Mouse (Mus musculus) heart, embryonic 10.5 days (tissue): ENCODE results near the gene Pcsk1n. TPM values are rescaled to one million over a fixed set of nuclear protein-coding genes. Genes with fewer than 3 reads are reported as not detected.
"Not testable (repeated sequence)": the region's sequence is repeated elsewhere in the genome, so short reads cannot be mapped to it uniquely, and the experiment has no call there.

Experiments
- DNase-seq: peaks from one replicate; pipeline ENCODE4 v3.0.0-alpha.2; 2017; ENCODE audit warnings: low spot score
- H3K27ac ChIP-seq: fragments of 300-500 bp; sonication (generic); 2 replicates; pipeline ENCODE4 v1.5.1; 2016; ENCODE audit warnings: mild to moderate bottlenecking
- H3K27me3 ChIP-seq: fragments of 300-500 bp; sonication (generic); 2 replicates; pipeline ENCODE4 v1.6.1; 2016; ENCODE audit warnings: mild to moderate bottlenecking; ENCODE audit not compliant: poor library complexity, insufficient read depth, severe bottlenecking
- H3K36me3 ChIP-seq: fragments of 300-500 bp; sonication (generic); 2 replicates; pipeline ENCODE4 v1.6.1; 2016; ENCODE audit warnings: mild to moderate bottlenecking, moderate library complexity
- H3K4me1 ChIP-seq: fragments of 300-500 bp; sonication (generic); 2 replicates; pipeline ENCODE4 v1.6.1; 2016; ENCODE audit warnings: mild to moderate bottlenecking
- H3K4me3 ChIP-seq: fragments of 300-500 bp; sonication (generic); 2 replicates; pipeline ENCODE4 v1.5.1; 2016; ENCODE audit warnings: mild to moderate bottlenecking, moderate library complexity
- H3K9me3 ChIP-seq: fragments of 300-500 bp; sonication (generic); 2 replicates; pipeline ENCODE4 v1.6.1; 2016; ENCODE audit warnings: mild to moderate bottlenecking, moderate library complexity
- WGBS: fragments of 180-500 bp; shearing (Covaris S2); methylation state at CpG from one replicate; pipeline ENCODE4 v1.1.7; 2016; 5-methylcytosine and 5-hydroxymethylcytosine counted together
- polyA plus RNA-seq: library from polyadenylated mRNA; unstranded; fragments of >200 nt; fragmentation: Nextera tagmentation; extraction: Ambion mirVana; gene quantifications from 2 replicates; pipeline ENCODE4 v1.2.1, GENCODE M21; 2016

Gene Pcsk1n
- polyA plus RNA-seq, 1 experiment from 2014 or later: 0.60 TPM

DNA sequence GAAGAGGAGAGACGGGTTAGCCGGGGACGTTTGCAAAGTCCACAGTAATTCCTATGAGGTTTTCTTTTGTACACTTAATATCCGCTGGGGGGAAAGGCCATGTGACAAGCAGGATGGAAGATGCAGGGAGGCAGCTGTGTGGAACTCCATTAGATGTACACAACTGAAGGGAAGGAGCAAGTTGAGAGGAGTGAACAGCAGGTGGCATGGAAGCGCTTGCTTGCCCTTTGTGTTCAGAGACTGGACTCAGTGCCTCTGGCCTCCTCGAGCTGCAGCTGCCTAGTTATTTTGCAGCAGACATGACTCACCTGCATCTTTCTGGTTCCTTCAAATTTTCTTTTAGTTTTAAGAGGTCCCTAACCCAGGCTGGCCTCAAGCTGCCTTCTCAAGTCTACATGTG, 9.1 kb upstream of the Pcsk1n start:
- peaks cover 15% of the 10 kb centered on the region; the same call in 1 of the 2 replicates for H3K36me3 ChIP-seq
- no peaks in the 10 kb centered on the region for H3K27me3 ChIP-seq
- H3K27ac ChIP-seq: no peak overlapping the region
- H3K4me3 ChIP-seq: no peak overlapping the region
- no peak for DNase-seq
- no peaks in the 10 kb centered on the region for H3K4me1 ChIP-seq
- H3K9me3 ChIP-seq: no peaks in the 10 kb centered on the region
- 56% methylated on average over 6 of the region's 6 CpGs for WGBS

DNA sequence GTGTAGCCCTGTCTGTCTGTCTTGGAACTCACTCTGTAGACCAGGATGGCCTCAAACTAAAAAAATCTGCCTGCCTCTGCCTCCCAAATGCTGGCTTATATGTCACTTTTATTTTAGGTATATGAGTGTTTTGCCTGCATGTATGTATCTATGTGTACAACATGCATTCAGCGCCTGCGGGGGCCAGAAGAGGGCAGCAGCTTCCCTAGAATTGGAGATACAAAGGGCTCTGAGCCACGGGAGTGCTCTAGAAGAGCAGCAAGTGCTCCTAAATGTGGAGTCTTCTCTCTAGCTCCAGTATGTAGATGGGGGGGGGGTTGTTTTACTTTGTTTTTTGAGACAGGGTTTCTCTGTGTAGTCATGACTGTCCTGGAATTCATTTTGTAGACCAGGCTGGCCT, 4.0 kb upstream of the Pcsk1n start:
- not testable (repeated sequence) for H3K36me3 ChIP-seq, H3K9me3 ChIP-seq, H3K27ac ChIP-seq, H3K4me3 ChIP-seq, DNase-seq, H3K4me1 ChIP-seq
- WGBS: 11% methylated on average over 3 of the region's 3 CpGs
- peaks cover 24% of the 10 kb centered on the region for H3K27me3 ChIP-seq

DNA sequence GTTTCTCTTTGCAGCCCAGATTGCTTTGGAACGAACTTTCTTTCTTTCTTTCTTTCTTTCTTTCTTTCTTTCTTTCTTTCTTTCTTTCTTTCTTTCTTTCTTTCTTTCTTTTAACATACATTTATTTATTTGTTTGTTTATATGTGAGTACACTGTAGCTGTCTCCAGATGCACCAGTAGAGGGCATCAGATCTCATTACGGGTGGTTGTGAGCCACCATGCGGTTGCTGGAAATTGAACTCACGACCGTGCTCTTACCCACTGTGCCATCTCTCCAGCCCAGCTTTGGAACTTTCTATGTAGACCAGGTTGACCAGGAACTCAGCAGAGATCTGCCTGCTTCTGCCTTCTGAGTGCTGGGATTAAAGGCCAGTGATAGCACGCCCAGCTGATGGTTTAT, 1.7 kb upstream of the Pcsk1n start:
- H3K27me3 ChIP-seq: peaks cover 47% of the 10 kb centered on the region
- not testable (repeated sequence) for DNase-seq, H3K9me3 ChIP-seq, H3K4me3 ChIP-seq, H3K36me3 ChIP-seq, H3K4me1 ChIP-seq, H3K27ac ChIP-seq
- WGBS: 58% methylated on average over 6 of the region's 6 CpGs

DNA sequence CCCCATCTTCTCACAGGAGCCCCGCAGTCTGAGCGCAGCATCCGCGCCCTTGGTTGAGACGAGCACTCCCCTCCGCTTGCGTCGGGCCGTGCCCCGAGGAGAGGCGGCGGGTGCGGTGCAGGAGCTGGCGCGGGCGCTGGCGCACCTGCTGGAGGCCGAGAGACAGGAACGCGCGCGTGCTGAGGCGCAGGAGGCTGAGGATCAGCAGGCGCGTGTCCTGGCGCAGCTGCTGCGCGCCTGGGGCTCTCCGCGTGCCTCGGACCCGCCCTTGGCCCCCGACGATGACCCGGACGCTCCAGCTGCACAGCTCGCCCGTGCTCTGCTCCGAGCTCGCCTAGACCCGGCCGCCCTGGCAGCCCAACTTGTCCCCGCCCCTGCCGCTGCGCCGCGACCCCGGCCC, 2.4 kb downstream of the Pcsk1n start:
- H3K27ac ChIP-seq: no peak overlapping the region
- H3K27me3 ChIP-seq: peaks cover 83% of the 10 kb centered on the region
- H3K36me3 ChIP-seq: no peaks in the 10 kb centered on the region
- H3K9me3 ChIP-seq: no peaks in the 10 kb centered on the region
- no peak for DNase-seq
- WGBS: 6% methylated on average over 45 of the region's 48 CpGs
- H3K4me3 ChIP-seq: peak overlapping the region; percentile 51
- peaks cover 10% of the 10 kb centered on the region; the same call in 1 of the 2 replicates for H3K4me1 ChIP-seq

DNA sequence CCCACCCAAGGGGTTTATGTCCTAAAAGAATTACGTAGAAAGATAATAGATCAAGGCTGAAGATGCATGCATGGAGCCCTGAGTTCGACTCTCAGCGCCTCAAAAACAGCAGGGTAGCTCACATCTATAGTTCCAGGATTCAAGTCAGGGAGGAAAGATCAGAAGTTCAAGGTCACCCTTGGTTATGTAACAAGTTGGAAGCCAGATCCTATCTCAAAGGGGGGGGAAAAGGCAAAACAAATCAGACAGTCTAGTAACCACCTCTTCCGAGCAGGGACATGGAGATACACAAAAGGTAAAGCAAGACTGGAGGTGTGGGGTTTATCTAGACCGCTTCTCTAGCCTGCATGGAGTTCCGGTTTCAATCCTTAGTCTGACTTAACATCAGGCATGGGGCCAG, 6.6 kb downstream of the Pcsk1n start:
- Histone ChIP-seq H3K27me3 (peaks cover 84% of the 10 kb centered on the region), H3K9me3 (no peaks in the 10 kb centered on the region), H3K4me3 (no peak overlapping the region), H3K4me1 (peaks cover 6% of the 10 kb centered on the region; the same call in 1 of the 2 replicates), H3K36me3 (peaks cover 12% of the 10 kb centered on the region; the same call in 1 of the 2 replicates), H3K27ac (no peak overlapping the region)
- DNase-seq: no peak
- WGBS: 62% methylated on average over 6 of the region's 6 CpGs

DNA sequence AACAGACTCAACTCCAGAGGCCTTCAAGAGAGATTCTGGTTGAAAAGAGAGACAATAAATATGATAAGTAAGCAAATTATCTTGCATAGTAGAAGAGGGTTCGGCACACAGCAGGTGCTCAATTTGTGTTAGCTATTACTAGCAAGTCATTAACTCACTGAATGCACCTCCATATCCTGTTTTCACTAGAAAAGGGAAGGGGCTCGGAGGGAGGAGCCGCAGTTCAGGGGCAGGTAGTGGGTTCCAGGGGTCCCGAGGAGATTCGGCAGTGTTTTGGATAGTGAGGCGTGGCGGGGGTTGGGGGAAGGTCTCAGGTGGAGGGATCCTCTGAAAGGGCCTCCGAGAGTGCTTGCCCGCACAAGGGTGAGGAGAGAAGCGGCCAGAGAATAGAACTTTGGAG, 7.5 kb downstream of the Pcsk1n start:
- H3K36me3 ChIP-seq: peaks cover 16% of the 10 kb centered on the region; the same call in 1 of the 2 replicates
- H3K27ac ChIP-seq: no peak overlapping the region
- peaks cover 75% of the 10 kb centered on the region for H3K27me3 ChIP-seq
- DNase-seq: no peak
- H3K4me1 ChIP-seq: peaks cover 3% of the 10 kb centered on the region; the same call in 1 of the 2 replicates
- no peak overlapping the region for H3K4me3 ChIP-seq
- H3K9me3 ChIP-seq: no peaks in the 10 kb centered on the region
- WGBS: 18% methylated on average over 10 of the region's 10 CpGs

DNA sequence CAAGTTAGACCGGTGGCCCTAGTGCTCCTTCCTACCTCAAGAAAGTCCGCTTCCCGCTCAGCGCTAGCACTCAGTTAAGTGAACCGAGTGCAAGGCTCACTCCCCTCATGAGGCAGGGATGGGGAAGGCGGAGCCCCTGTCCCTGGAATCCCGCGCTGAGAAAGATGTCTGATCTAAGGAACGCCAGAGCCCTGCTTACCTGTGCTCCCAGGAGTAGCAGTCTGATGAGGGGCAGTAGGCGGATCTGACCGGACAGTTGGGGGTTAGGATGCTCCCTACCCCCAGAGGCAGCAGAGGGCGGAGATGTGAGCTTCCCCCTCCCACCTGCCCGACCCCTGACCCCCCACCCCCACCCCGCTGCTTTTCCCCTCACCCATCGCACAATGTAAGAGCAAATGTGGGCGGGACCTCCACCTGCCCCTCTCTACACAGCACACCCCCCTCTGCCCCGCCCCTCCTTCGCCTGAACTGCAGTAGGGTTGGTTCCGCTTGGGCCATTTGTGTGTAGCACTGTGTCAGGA, 8.7 kb downstream of the Pcsk1n start, which contains the start of gene Eras:
TSS of gene Eras (minus strand) at position 338 of the 521 bp plus-strand sequence.
- WGBS: 12% methylated on average over 19 of the region's 19 CpGs
- DNase-seq: no peak
- Histone ChIP-seq H3K4me3 (no peak within 1 kb of the TSS), H3K4me1 (no peaks in the 10 kb centered on the region), H3K27ac (no peak within 1 kb of the TSS), H3K27me3 (peaks cover 63% of the 10 kb centered on the region), H3K36me3 (peaks cover 16% of the 10 kb centered on the region; the same call in 1 of the 2 replicates), H3K9me3 (no peaks in the 10 kb centered on the region)

DNA sequence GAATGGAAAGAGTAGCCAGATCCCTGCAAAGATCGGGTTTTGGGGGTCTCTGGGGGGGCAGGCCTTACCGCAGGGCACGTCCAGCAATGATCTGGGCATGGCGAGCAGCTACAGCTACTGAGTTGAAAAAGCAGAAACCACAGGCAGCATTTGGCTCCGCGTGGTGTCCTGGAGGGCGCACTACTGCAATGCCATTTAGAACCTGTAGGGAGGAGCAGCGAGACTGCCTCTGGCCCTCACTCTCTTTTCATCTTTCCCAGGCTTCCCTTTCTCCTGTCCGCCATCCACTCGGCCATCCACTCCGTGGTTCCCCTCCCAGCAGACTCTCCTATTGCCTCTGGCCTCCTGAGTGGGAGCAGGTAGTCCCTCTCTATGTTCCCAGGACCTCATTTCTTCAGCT, 17.3 kb downstream of the Pcsk1n start:
- Histone ChIP-seq H3K27me3 (no peaks in the 10 kb centered on the region), H3K4me3 (no peak overlapping the region), H3K27ac (no peak overlapping the region), H3K9me3 (no peaks in the 10 kb centered on the region), H3K4me1 (no peaks in the 10 kb centered on the region), H3K36me3 (peaks cover 43% of the 10 kb centered on the region)
- 33% methylated on average over 11 of the region's 11 CpGs for WGBS
- DNase-seq: no peak

DNA sequence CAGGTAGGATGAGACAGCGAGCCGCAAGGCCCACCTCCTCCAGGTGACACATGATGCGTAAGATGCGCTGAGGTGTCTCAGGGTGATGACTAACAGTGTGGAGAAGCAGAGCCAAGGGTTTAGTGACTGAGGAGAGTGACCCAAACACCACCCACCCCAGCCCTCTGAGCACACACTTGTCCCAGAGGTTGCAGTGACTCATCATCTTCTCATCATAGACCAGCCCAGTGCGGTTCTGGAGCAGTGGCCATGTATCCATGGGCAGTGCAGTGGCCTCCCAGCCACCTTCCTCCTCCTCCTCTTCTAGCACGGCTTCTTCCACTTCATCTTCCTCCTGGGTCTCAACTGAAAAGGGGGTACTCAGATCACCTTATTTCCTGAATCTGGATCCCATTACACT, 18.0 kb downstream of the Pcsk1n start:
- Histone ChIP-seq H3K27ac (no peak overlapping the region), H3K9me3 (no peaks in the 10 kb centered on the region), H3K4me1 (no peaks in the 10 kb centered on the region), H3K4me3 (no peak overlapping the region), H3K27me3 (no peaks in the 10 kb centered on the region), H3K36me3 (peaks cover 46% of the 10 kb centered on the region)
- 88% methylated on average over 6 of the region's 6 CpGs for WGBS
- DNase-seq: no peak

DNA sequence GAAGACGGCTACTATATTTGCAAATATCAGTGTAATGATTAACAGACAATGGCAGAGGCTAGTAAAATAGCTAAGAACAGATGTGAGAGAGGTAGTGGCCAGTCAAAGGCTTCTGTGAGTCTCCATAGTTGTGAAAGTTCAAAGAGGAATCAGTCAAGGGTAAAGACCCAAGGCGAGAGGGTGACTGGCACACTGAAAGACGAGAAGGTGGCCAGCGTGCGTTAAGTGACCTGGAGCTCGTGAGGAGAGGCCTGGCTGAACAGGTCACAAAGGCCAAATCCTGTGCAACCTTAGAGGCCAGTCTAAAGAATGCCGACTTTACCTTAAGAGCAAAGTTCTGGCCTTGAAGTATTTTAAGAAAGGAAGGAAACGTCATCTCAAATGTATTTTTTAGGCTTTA, 26.0 kb downstream of the Pcsk1n start:
- Histone ChIP-seq H3K36me3 (peaks cover 11% of the 10 kb centered on the region; the same call in 1 of the 2 replicates), H3K4me1 (no peaks in the 10 kb centered on the region), H3K9me3 (no peaks in the 10 kb centered on the region), H3K27ac (no peak overlapping the region), H3K4me3 (no peak overlapping the region), H3K27me3 (no peaks in the 10 kb centered on the region)
- DNase-seq: no peak
- WGBS: 83% methylated on average over 8 of the region's 8 CpGs

DNA sequence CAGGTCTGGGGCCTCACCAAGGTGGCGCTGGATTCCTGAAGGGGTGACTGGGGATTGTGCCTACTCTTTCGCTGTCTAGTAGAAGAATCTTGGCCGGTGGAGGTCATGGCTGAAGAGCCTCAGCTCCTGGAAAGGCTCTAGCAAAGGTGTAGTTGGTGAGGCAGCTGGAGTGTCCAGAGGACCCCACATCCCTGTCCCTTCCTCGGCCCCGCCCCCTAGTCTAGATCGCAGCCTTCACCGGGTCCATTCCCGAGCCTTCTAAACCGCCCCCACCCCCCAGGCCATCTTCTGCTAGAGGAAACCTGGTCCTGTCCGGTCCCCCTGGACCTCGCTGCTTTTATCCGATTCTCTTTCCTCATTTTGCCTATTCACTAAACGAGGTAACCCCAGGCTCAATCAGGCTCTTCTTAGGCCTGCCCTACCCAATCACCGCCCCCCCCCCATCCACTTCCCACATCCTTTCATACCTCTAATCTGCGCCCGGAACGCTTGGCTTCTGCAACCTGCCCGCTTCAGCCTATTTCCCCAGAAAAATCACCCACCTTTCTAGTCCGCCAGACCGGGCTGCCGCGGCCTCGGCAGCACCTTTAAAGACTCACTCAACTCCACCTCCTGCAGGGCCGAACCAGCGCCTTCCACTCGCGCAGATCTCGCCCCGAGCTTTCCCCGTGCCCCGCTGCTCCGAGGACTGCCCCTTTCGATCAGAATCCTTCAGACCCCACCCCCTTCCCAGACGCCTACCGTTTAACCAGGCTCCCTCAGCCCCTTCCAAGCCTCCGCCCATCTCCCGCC, 27.7 kb downstream of the Pcsk1n start, which contains the start of gene Hdac6:
TSS of gene Hdac6 (minus strand) at position 782 of the 792 bp plus-strand sequence.
- H3K36me3 ChIP-seq: no peaks in the 10 kb centered on the region
- no peaks in the 10 kb centered on the region for H3K9me3 ChIP-seq
- H3K4me3 ChIP-seq: peak within 1 kb of the TSS; percentile 60
- peak within 1 kb of the TSS; percentile 86 for H3K27ac ChIP-seq
- H3K27me3 ChIP-seq: no peaks in the 10 kb centered on the region
- 17% methylated on average over 35 of the region's 37 CpGs for WGBS
- no peak for DNase-seq
- H3K4me1 ChIP-seq: no peaks in the 10 kb centered on the region

DNA sequence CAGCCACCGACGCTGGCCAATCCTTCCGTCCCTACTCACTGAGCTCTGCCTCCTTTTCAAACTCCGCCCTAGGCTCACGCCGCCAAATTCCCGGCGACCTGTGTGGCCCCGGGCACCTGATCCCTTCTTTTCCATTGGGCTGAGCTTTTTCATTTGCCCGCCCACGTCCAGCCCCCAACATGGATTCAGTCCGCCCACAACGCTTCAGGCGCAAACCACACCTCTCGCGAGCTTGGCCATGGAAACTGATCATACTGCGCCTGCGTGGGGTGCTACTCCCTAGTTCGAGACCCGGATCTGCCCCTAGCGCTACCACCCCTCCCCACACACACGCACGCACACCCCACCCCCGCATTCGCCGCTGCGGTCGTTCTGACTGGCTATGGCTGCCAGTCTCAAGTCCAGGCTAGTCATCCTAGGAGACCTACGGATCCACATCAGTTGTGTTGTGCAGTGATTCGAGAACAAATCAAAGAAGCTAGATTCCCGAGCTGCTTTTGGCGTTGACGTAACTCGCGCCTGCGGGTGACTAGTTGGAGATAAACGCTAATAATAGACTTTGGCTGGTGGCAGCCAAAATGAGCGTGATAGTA, 28.4 kb downstream of the Pcsk1n start:
- Histone ChIP-seq H3K4me3 (peak overlapping the region; percentile 60), H3K9me3 (no peaks in the 10 kb centered on the region), H3K27me3 (no peaks in the 10 kb centered on the region), H3K27ac (peak overlapping the region; percentile 86), H3K4me1 (no peaks in the 10 kb centered on the region), H3K36me3 (no peaks in the 10 kb centered on the region)
- 14% methylated on average over 38 of the region's 38 CpGs for WGBS
- DNase-seq: peak; percentile 99

DNA sequence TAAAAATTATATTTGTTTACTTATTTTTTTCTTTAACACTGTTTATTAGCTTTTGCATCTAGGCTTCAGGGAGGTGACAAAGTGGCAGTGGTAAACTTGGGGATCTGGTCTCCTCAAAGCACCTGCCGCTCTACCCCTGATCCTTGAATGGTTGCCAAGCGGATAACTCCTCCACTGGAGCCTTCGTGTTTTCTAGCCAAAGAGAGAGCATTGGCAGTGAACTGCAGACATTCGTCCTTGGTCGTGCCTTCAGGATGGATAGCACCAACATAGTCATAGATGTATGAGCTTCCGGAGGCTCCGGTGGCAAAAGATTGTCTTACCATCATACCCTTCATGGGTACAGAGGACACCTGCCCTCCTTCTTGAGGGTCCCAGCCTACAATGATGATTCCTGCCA, 30.5 kb downstream of the Pcsk1n start:
- H3K36me3 ChIP-seq: no peaks in the 10 kb centered on the region
- WGBS: 90% methylated on average over 7 of the region's 7 CpGs
- no peak overlapping the region for H3K27ac ChIP-seq
- no peak for DNase-seq
- no peaks in the 10 kb centered on the region for H3K4me1 ChIP-seq
- H3K9me3 ChIP-seq: no peaks in the 10 kb centered on the region
- H3K27me3 ChIP-seq: no peaks in the 10 kb centered on the region
- H3K4me3 ChIP-seq: no peak overlapping the region
